Mouse (Mus musculus) stomach, postnatal 0 days (tissue): ENCODE data around the gene Rraga. TPM values are rescaled to one million over a fixed set of nuclear protein-coding genes. Genes with fewer than 3 reads are reported as not detected.

Source experiments
- ATAC-seq: fragments of 200-750 bp; cut with Nextera tagmentation; 2 replicates; pipeline ENCODE4 v1.8.0; 2017; ENCODE audit not compliant: low FRiP score, low TSS enrichment
- DNase-seq: peaks from one replicate; pipeline ENCODE4 v3.0.0-alpha.2; 2016; ENCODE audit warnings: low spot score
- H3K27ac ChIP-seq: fragments of 300-500 bp; sonication (generic); replicated peaks from 2 replicates; pipeline ENCODE4 v1.5.1; 2014; ENCODE audit warnings: mild to moderate bottlenecking, control low read depth
- H3K27me3 ChIP-seq: fragments of 300-500 bp; sonication (generic); 2 replicates; pipeline ENCODE4 v1.6.1; 2014; ENCODE audit warnings: low read length; ENCODE audit not compliant: control insufficient read depth, insufficient read depth
- H3K36me3 ChIP-seq: fragments of 300-500 bp; sonication (generic); 2 replicates; pipeline ENCODE4 v1.6.1; 2014; ENCODE audit warnings: low read length, mixed read lengths; ENCODE audit not compliant: control insufficient read depth, insufficient read depth
- H3K4me1 ChIP-seq: fragments of 300-500 bp; sonication (generic); replicated peaks from 2 replicates; pipeline ENCODE4 v1.6.1; 2014; ENCODE audit warnings: antibody characterized with exemption; ENCODE audit not compliant: control insufficient read depth, insufficient read depth
- H3K4me2 ChIP-seq: fragments of 300-500 bp; sonication (generic); replicated peaks from 2 replicates; pipeline ENCODE4 v1.6.1; 2014; ENCODE audit warnings: low read depth, mild to moderate bottlenecking, control low read depth, moderate library complexity
- H3K4me3 ChIP-seq: fragments of 300-500 bp; sonication (generic); 2 replicates; pipeline ENCODE4 v1.5.1; 2014; ENCODE audit warnings: low read depth, low read length, control low read depth
- H3K9ac ChIP-seq: fragments of 300-500 bp; sonication (generic); 2 replicates; pipeline ENCODE4 v1.6.1; 2014; ENCODE audit warnings: mild to moderate bottlenecking, low read length, control low read depth, mixed read lengths
- H3K9me3 ChIP-seq: fragments of 300-500 bp; sonication (generic); 2 replicates; pipeline ENCODE4 v1.6.1; 2016; ENCODE audit warnings: low read length; ENCODE audit not compliant: control insufficient read depth
- CTCF ChIP-seq: IDR thresholded peaks from 2 replicates; pipeline ENCODE4 v1.5.1; 2016; ENCODE audit warnings: antibody characterized with exemption, low read depth, mild to moderate bottlenecking, moderate library complexity
- EP300 ChIP-seq: optimal IDR thresholded peaks from 2 replicates; pipeline ENCODE3; 2016; ENCODE audit warnings: antibody characterized with exemption
- WGBS: fragments of 180-500 bp; shearing (Covaris S2); extraction: QIAGEN DNeasy Blood & Tissue Kit; methylation state at CpG from one replicate; pipeline ENCODE4 v1.1.7; 2014; 5-methylcytosine and 5-hydroxymethylcytosine counted together
- polyA plus RNA-seq: library from polyadenylated mRNA; unstranded; fragments of >200 nt; fragmentation: Nextera tagmentation; extraction: Ambion mirVana; gene quantifications from 2 replicates; pipeline ENCODE4 v1.2.1, GENCODE M21; 2015

Gene Rraga
- polyA plus RNA-seq, 1 experiment from 2014 or later, result 49.3 TPM

DNA sequence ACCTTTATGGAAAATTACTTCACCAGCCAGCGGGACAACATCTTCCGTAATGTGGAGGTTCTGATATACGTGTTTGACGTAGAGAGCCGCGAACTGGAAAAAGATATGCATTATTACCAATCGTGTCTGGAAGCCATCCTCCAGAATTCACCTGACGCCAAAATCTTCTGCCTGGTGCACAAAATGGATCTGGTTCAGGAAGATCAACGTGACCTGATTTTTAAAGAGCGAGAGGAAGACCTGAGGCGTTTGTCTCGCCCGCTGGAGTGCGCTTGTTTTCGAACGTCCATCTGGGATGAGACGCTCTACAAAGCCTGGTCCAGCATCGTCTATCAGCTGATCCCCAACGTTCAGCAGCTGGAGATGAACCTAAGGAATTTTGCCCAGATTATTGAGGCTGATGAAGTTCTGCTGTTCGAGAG is 663 bp downstream of the Rraga start:
- Histone ChIP-seq H3K9me3 (no peaks in the 10 kb centered on the region), H3K9ac (peak overlapping the region; percentile 98), H3K4me3 (peak overlapping the region; percentile 89), H3K27me3 (no peaks in the 10 kb centered on the region), H3K4me1 (peaks cover 3% of the 10 kb centered on the region; the same call in 1 of the 2 replicates), H3K4me2 (peak overlapping the region; percentile 81), H3K27ac (peak overlapping the region; percentile 98), H3K36me3 (no peaks in the 10 kb centered on the region)
- WGBS, result under 1% methylated on average over 20 of the region's 20 CpGs
- peak; percentile 39 for DNase-seq
- TF ChIP-seq CTCF (no peak), EP300 (no peak)
- ATAC-seq, result no peak

DNA sequence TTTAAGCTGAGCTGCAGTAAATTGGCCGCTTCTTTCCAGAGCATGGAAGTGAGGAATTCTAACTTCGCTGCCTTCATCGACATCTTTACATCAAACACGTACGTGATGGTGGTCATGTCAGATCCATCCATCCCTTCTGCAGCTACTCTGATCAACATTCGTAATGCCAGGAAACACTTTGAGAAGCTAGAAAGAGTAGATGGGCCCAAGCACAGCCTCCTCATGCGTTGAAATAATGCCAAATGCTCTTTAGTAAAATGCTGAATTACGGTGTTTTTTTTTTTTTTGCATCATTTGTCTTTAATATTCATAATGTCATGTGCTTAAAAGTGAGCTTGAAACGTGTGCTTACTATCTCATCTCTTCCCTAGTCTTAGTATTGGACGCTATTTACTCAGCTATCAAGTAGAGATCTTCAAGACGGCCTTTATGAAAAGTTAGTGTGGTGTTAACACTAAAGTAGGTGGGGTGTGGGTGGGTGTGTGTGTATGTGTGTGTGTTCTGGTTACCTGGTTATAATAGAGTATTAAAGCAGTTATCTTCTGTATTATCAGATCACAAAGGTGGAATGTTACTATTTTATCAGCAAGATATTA is 1.3 kb downstream of the Rraga start:
- H3K4me2 ChIP-seq, result peak overlapping the region; percentile 81
- H3K9ac ChIP-seq, result peak overlapping the region; percentile 98
- 7% methylated on average over 11 of the region's 11 CpGs for WGBS
- no peaks in the 10 kb centered on the region for H3K36me3 ChIP-seq
- TF ChIP-seq EP300 (no peak), CTCF (no peak)
- ATAC-seq, result no peak
- no peak for DNase-seq
- no peaks in the 10 kb centered on the region for H3K9me3 ChIP-seq
- peak overlapping the region; percentile 98 for H3K27ac ChIP-seq
- peaks cover 3% of the 10 kb centered on the region; the same call in 1 of the 2 replicates for H3K4me1 ChIP-seq
- no peaks in the 10 kb centered on the region for H3K27me3 ChIP-seq
- H3K4me3 ChIP-seq, result peak overlapping the region; percentile 89

GRCm38 (mm10) chr4:86580056-86580455 is 4.6 kb downstream of the Rraga start:
- H3K9ac ChIP-seq, result no peak overlapping the region
- H3K9me3 ChIP-seq, result no peaks in the 10 kb centered on the region
- DNase-seq, result no peak
- no peaks in the 10 kb centered on the region for H3K27me3 ChIP-seq
- 63% methylated on average over 4 of the region's 4 CpGs for WGBS
- no peak for ATAC-seq
- no peak overlapping the region for H3K4me2 ChIP-seq
- no peak overlapping the region for H3K4me3 ChIP-seq
- H3K27ac ChIP-seq, result no peak overlapping the region
- H3K36me3 ChIP-seq, result peaks cover 4% of the 10 kb centered on the region; the same call in 1 of the 2 replicates
- no peak for TF ChIP-seq EP300
- TF ChIP-seq CTCF, result no peak
- peaks cover 3% of the 10 kb centered on the region; the same call in 1 of the 2 replicates for H3K4me1 ChIP-seq

- Histone ChIP-seq H3K4me2 (no peak overlapping the region), H3K9ac (no peak overlapping the region), H3K36me3 (peaks cover 7% of the 10 kb centered on the region; the same call in 1 of the 2 replicates), H3K9me3 (no peaks in the 10 kb centered on the region), H3K4me1 (peaks cover 3% of the 10 kb centered on the region; the same call in 1 of the 2 replicates), H3K4me3 (no peak overlapping the region), H3K27ac (no peak overlapping the region), H3K27me3 (no peaks in the 10 kb centered on the region)
- TF ChIP-seq CTCF (no peak), EP300 (no peak)
- WGBS, result 77% methylated on average over 3 of the region's 3 CpGs
- ATAC-seq (no peak), DNase-seq (no peak)
Observed at GRCm38 (mm10) chr4:86580591-86580990, 5.1 kb downstream of the Rraga start.

GRCm38 (mm10) chr4:86588236-86588635 is 12.8 kb downstream of the Rraga start:
- no peak overlapping the region for H3K4me3 ChIP-seq
- ATAC-seq (no peak), DNase-seq (no peak)
- TF ChIP-seq CTCF, result peak; percentile 48
- TF ChIP-seq EP300, result no peak
- no peaks in the 10 kb centered on the region for H3K9me3 ChIP-seq
- 80% methylated on average over 3 of the region's 3 CpGs for WGBS
- H3K27me3 ChIP-seq, result no peaks in the 10 kb centered on the region
- H3K36me3 ChIP-seq, result peaks cover 11% of the 10 kb centered on the region; the same call in 1 of the 2 replicates
- H3K9ac ChIP-seq, result no peak overlapping the region
- H3K27ac ChIP-seq, result no peak overlapping the region
- no peaks in the 10 kb centered on the region for H3K4me1 ChIP-seq
- no peak overlapping the region for H3K4me2 ChIP-seq

- ATAC-seq (no peak), DNase-seq (no peak)
- H3K27me3 ChIP-seq, result no peaks in the 10 kb centered on the region
- WGBS, result 92% methylated on average over 2 of the region's 2 CpGs
- peaks cover under 1% of the 10 kb centered on the region; the same call in 1 of the 2 replicates for H3K36me3 ChIP-seq
- TF ChIP-seq EP300 (no peak), CTCF (no peak)
- no peak overlapping the region for H3K9ac ChIP-seq
- H3K9me3 ChIP-seq, result no peaks in the 10 kb centered on the region
- H3K4me1 ChIP-seq, result no peaks in the 10 kb centered on the region
- no peak overlapping the region for H3K27ac ChIP-seq
- no peak overlapping the region for H3K4me3 ChIP-seq
- H3K4me2 ChIP-seq, result no peak overlapping the region
Observed at GRCm38 (mm10) chr4:86591304-86591703, 15.8 kb downstream of the Rraga start.
